Mouse (Mus musculus): ENCODE results near the gene Tmem185b.

DNA sequence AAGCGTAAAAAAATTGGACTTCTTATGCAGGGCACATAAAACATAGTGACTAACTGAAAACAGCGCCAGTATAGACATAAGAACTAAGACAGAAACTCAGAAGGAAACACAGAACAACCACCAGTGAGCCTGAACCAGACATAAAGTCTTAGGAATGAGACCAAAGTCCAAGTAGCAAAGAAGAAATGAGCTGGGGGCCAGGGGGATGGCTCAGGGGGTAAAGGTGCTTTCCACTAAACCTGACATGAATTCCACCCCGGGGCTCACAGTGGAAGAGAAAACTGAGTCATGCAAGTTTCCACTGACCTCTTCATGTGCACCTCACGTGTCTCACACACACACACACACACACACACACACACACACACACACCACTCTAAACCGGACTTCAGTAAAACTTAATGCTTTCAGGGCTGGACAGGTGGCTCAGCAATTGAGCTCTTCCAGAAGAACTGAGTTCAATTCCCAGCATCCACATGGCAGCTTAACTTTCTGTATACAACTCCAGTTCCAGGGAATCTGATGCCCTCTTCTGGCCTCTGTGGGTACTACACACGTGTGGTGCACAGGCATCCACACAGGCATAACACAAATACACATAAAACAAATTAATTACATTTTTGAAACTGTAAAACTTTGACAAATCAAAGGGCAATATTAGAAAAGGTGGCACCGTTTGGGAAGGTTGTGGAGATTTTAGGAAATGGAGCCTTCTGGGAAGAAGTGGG lies 44.6 kb upstream of the Tmem185b start:
- TF ChIP-seq CTCF (IDR thresholded peaks at IDR 0.05; ENCODE audit: insufficient read depth, low read depth, low read length) (no peak), POLR2A (IDR thresholded peaks at IDR 0.05; ENCODE audit: insufficient read depth, low read depth, low read length) (no peak)

Measured in olfactory bulb, adult 2 months (tissue).